ENCODE assay signal across 9 mouse cellular contexts in genomic region chr10:62194461-62194860, GRCm38 (mm10). TPM values are rescaled to one million over a fixed set of nuclear protein-coding genes. Genes with fewer than 3 reads are reported as not detected.
DNase-seq lines count a peak whose midpoint lies in the region; ATAC-seq and TF ChIP-seq lines count a peak whose summit lies in the region.
"Had no signal": no experiment of that assay in that cellular context is flagged by ENCODE, and none has a peak within 500 bp of the region (broad histone marks: within the 10 kb centered on the region; RNA-seq: fewer than 3 reads in every experiment).

No protein-coding gene starts in this region.

- intact Hi-C loops in heart, adult 2 months (cut with DNase I), result loop anchor here (5.0 kb wide), 1 partner anchor 293 kb away; the partner anchor contains the start of gene Vps26a

- DNase-seq in cerebellum, postnatal 25 days, result peak; percentile 33 to 49
- DNase-seq in layer of hippocampus, postnatal 14 days (ENCODE audit: low spot score in 2 of 2), result peak; percentile 48 to 75
- DNase-seq in right cerebral cortex, postnatal 14 days, result peak; percentile 35
- DNase-seq in heart, adult 2 months, result no peak
- DNase-seq in thymus, adult 18-20 months, result no peak

- H3K4me1 ChIP-seq in intestine, embryonic 15.5 days (replicated peaks), result no peaks in the 10 kb centered on the region
- no peaks in the 10 kb centered on the region; the same call in 1 of the 2 replicates for H3K4me1 ChIP-seq in intestine, embryonic 16.5 days (ENCODE audit: control insufficient read depth, insufficient read depth, low read length)
- 0 out of 2 replicates have a peak, but pooled peaks cover 2% of the 10 kb centered on the region for H3K4me1 ChIP-seq in heart, adult 2 months (ENCODE audit: control insufficient read depth, insufficient read depth, low read length)

- no peak for TF ChIP-seq POLR2A in heart, adult 2 months (IDR thresholded peaks at IDR 0.05; ENCODE audit: insufficient read depth, low read depth, low read length)

- H3K27ac ChIP-seq in intestine, embryonic 15.5 days, result no peak overlapping the region
- H3K27ac ChIP-seq in intestine, embryonic 16.5 days (ENCODE audit: low read length), result no peak overlapping the region
- no peak overlapping the region for H3K27ac ChIP-seq in heart, adult 2 months

- no peak for TF ChIP-seq CTCF in heart, adult 2 months (IDR thresholded peaks at IDR 0.05)

- H3K27me3 ChIP-seq in intestine, embryonic 15.5 days (replicated peaks), result no peaks in the 10 kb centered on the region
- no peaks in the 10 kb centered on the region for H3K27me3 ChIP-seq in intestine, embryonic 16.5 days (replicated peaks; ENCODE audit: control insufficient read depth, insufficient read depth, low read length)
- no peaks in the 10 kb centered on the region for H3K27me3 ChIP-seq in heart, adult 2 months (ENCODE audit: control insufficient read depth, insufficient read depth, low read length)

- H3K79me2 ChIP-seq in heart, adult 2 months (replicated peaks; ENCODE audit: control insufficient read depth, insufficient read depth, low read length), result no peaks in the 10 kb centered on the region

- no peak for TF ChIP-seq EP300 in heart, adult 2 months (IDR thresholded peaks at IDR 0.05; ENCODE audit: insufficient read depth, low read depth, low read length)

- ATAC-seq in intestine, embryonic 15.5 days, result peak; percentile 21; the same call in 1 of the 2 replicates
- no peak for ATAC-seq in intestine, embryonic 16.5 days
- ATAC-seq in granulocyte monocyte progenitor cell, adult 5-6 weeks (replicated peaks; ENCODE audit: poor library complexity, severe bottlenecking), result no peak

- 0 out of 2 replicates have a peak, but pooled peaks cover 4% of the 10 kb centered on the region for H3K36me3 ChIP-seq in intestine, embryonic 15.5 days
- H3K36me3 ChIP-seq in intestine, embryonic 16.5 days (ENCODE audit: control insufficient read depth, insufficient read depth, low read length), result no peaks in the 10 kb centered on the region
- 0 out of 2 replicates have a peak, but pooled peaks cover 2% of the 10 kb centered on the region for H3K36me3 ChIP-seq in heart, adult 2 months (ENCODE audit: control insufficient read depth, insufficient read depth, low read length)

- no peak overlapping the region for H3K4me2 ChIP-seq in intestine, embryonic 15.5 days (replicated peaks)
- no peak overlapping the region for H3K4me2 ChIP-seq in intestine, embryonic 16.5 days (ENCODE audit: low read depth, low read length)

- no peak overlapping the region for H3K9ac ChIP-seq in intestine, embryonic 15.5 days
- H3K9ac ChIP-seq in intestine, embryonic 16.5 days (ENCODE audit: low read depth, low read length), result no peak overlapping the region
- H3K9ac ChIP-seq in heart, adult 2 months (ENCODE audit: low read depth, low read length), result no peak overlapping the region

- WGBS in intestine, embryonic 15.5 days, result 76% methylated on average over 5 of the region's 5 CpGs
- WGBS in intestine, embryonic 16.5 days, result 75% methylated on average over 5 of the region's 5 CpGs
- WGBS in heart, adult 2 months, result 72% methylated on average over 5 of the region's 5 CpGs

- H3K4me3 ChIP-seq in intestine, embryonic 15.5 days (replicated peaks), result no peak overlapping the region
- H3K4me3 ChIP-seq in intestine, embryonic 16.5 days (ENCODE audit: low read length), result no peak overlapping the region
- H3K4me3 ChIP-seq in heart, adult 2 months, result no peak overlapping the region

- no peaks in the 10 kb centered on the region for H3K9me3 ChIP-seq in intestine, embryonic 15.5 days
- no peaks in the 10 kb centered on the region for H3K9me3 ChIP-seq in intestine, embryonic 16.5 days (ENCODE audit: control insufficient read depth, low read length)

RNA-seq across cellular contexts. Expression of gene Tspan15, which starts 36.6 kb away (rescaled TPM):
- 57.0 and 66.9 TPM in 2 replicates for polyA plus RNA-seq in intestine, embryonic 15.5 days (2015; fragmentation: Nextera tagmentation; extraction: Ambion mirVana)
- 86.3 and 92.1 TPM in 2 replicates for polyA plus RNA-seq in intestine, embryonic 16.5 days (2015; fragmentation: Nextera tagmentation; extraction: Ambion mirVana)
- total RNA-seq in layer of hippocampus, postnatal 14 days (2021), result 10 to 100 TPM; 18.0 to 20.0 TPM
- total RNA-seq in heart, adult 2 months (2021), result 1 to 10 TPM; 6.1 to 8.1 TPM
- 17.7 and 19.1 TPM in 2 replicates for polyA plus RNA-seq in heart, adult 2 months (2012; rRNA removed)
- total RNA-seq in granulocyte monocyte progenitor cell, adult 5-6 weeks (2014; fragmentation: Nextera tagmentation), result not detected in 2 replicates
- total RNA-seq in granulocyte monocyte progenitor cell, adult 5-6 weeks (2017), result 0.13 TPM in 1 of 2 replicates, not detected in the other

RNA-seq across cellular contexts. Expression of gene Fam241b, which starts 50.7 kb away (rescaled TPM):
- 34.0 and 34.6 TPM in 2 replicates for polyA plus RNA-seq in intestine, embryonic 15.5 days (2015; fragmentation: Nextera tagmentation; extraction: Ambion mirVana)
- 42.4 and 43.1 TPM in 2 replicates for polyA plus RNA-seq in intestine, embryonic 16.5 days (2015; fragmentation: Nextera tagmentation; extraction: Ambion mirVana)
- total RNA-seq in layer of hippocampus, postnatal 14 days (2021), result 10 to 100 TPM; 42.7 to 44.1 TPM
- 1 to 10 TPM; 3.0 to 3.2 TPM for total RNA-seq in heart, adult 2 months (2021)
- polyA plus RNA-seq in heart, adult 2 months (2012; rRNA removed), result 2.5 and 3.3 TPM in 2 replicates
- total RNA-seq in granulocyte monocyte progenitor cell, adult 5-6 weeks (2014; fragmentation: Nextera tagmentation), result not detected in 2 replicates
- not detected in 2 replicates for total RNA-seq in granulocyte monocyte progenitor cell, adult 5-6 weeks (2017)

RNA-seq across cellular contexts. Expression of gene Tacr2, which starts 57.8 kb away (rescaled TPM):
- 0.44 and 0.72 TPM in 2 replicates for polyA plus RNA-seq in intestine, embryonic 15.5 days (2015; fragmentation: Nextera tagmentation; extraction: Ambion mirVana)
- 0.98 and 1.2 TPM in 2 replicates for polyA plus RNA-seq in intestine, embryonic 16.5 days (2015; fragmentation: Nextera tagmentation; extraction: Ambion mirVana)
- total RNA-seq in layer of hippocampus, postnatal 14 days (2021), result under 1 TPM; 0.18 to 0.33 TPM
- total RNA-seq in heart, adult 2 months (2021), result not detected
- not detected in 2 replicates for polyA plus RNA-seq in heart, adult 2 months (2012; rRNA removed)
- not detected in 2 replicates for total RNA-seq in granulocyte monocyte progenitor cell, adult 5-6 weeks (2014; fragmentation: Nextera tagmentation)
- 0.22 TPM in 1 of 2 replicates, not detected in the other for total RNA-seq in granulocyte monocyte progenitor cell, adult 5-6 weeks (2017)
- polyA plus RNA-seq: heart, embryonic 14.5 days had no signal

Comparison
In these comparisons a context has a peak if more than half of its experiments do, and no peak if none do; other contexts are left out.
1. DNase-seq: peak in cerebellum, postnatal 25 days (2 of 2), layer of hippocampus, postnatal 14 days (2 of 2) and right cerebral cortex, postnatal 14 days (single experiment); none in heart, adult 2 months (0 of 2) and thymus, adult 18-20 months (0 of 2).
2. RNA of gene Tspan15, which starts 36.6 kb away (total RNA-seq): 18.0 to 20.0 TPM in layer of hippocampus, postnatal 14 days and 6.1 to 8.1 TPM in heart, adult 2 months; 0.13 TPM in granulocyte monocyte progenitor cell, adult 5-6 weeks; every median in the first group is over 4 times any median in the second.
3. RNA of gene Fam241b, which starts 50.7 kb away (total RNA-seq): 42.7 to 44.1 TPM in layer of hippocampus, postnatal 14 days; 3.0 to 3.2 TPM in heart, adult 2 months and not detected in granulocyte monocyte progenitor cell, adult 5-6 weeks; every median in the first group is over 10 times any median in the second.